Mouse (Mus musculus) ZHBTc4 (cell line): ENCODE results near the gene Klf12.
A peak's percentile ranks its signal among the peaks of the same experiment; 100 is the strongest.

ENCODE experiments used
- DNase-seq: peaks from one replicate; pipeline ENCODE4 v3.0.0-alpha.2; 2011; ENCODE audit warnings: low read depth, low spot score

Klf12 gene

GRCm38 (mm10) chr14:100284119-100284860, at the start of gene Klf12:
Klf12 (minus strand) TSS chr14:100284679.
- peak; percentile 98 for DNase-seq

GRCm38 (mm10) chr14:100333369-100333768, 48.9 kb upstream of the Klf12 start:
- no peak for DNase-seq

- DNase-seq: no peak
These were observed 44.3 kb upstream of the Klf12 start for GRCm38 (mm10) chr14:100328602-100329276.

GRCm38 (mm10) chr14:100324303-100324702, 39.8 kb upstream of the Klf12 start:
- DNase-seq: no peak

- DNase-seq: no peak
These were observed 37.5 kb upstream of the Klf12 start for GRCm38 (mm10) chr14:100322012-100322411.

GRCm38 (mm10) chr14:100316780-100317179, 32.3 kb upstream of the Klf12 start:
- DNase-seq: no peak

- peak; percentile 74 for DNase-seq
These were observed 29.6 kb upstream of the Klf12 start for GRCm38 (mm10) chr14:100314099-100314498.

GRCm38 (mm10) chr14:100300905-100301304, 16.4 kb upstream of the Klf12 start:
- peak; percentile 69 for DNase-seq

- DNase-seq: no peak
These were observed 14.4 kb upstream of the Klf12 start for GRCm38 (mm10) chr14:100298892-100299291.

- DNase-seq: peak; percentile 54
These were observed 2.2 kb upstream of the Klf12 start for GRCm38 (mm10) chr14:100286586-100287241.

GRCm38 (mm10) chr14:100285656-100286585, 1.4 kb upstream of the Klf12 start:
- peak; percentile 88 for DNase-seq

GRCm38 (mm10) chr14:100284861-100285655, 579 bp upstream of the Klf12 start:
- DNase-seq: peak; percentile 98

GRCm38 (mm10) chr14:100283411-100284118, 914 bp downstream of the Klf12 start:
- DNase-seq: peak; percentile 69

- DNase-seq: peak; percentile 45
These were observed 1.8 kb downstream of the Klf12 start for GRCm38 (mm10) chr14:100282651-100283050.

GRCm38 (mm10) chr14:100281734-100282133, 2.7 kb downstream of the Klf12 start:
- DNase-seq: no peak

GRCm38 (mm10) chr14:100274179-100274578, 10.3 kb downstream of the Klf12 start:
- DNase-seq: no peak

- peak; percentile 59 for DNase-seq
These were observed 23.9 kb downstream of the Klf12 start for GRCm38 (mm10) chr14:100260531-100260930.

- DNase-seq: no peak
These were observed 41.4 kb downstream of the Klf12 start for GRCm38 (mm10) chr14:100243046-100243445.

GRCm38 (mm10) chr14:100239874-100240273, 44.6 kb downstream of the Klf12 start:
- DNase-seq: no peak

GRCm38 (mm10) chr14:100236757-100237156, 47.7 kb downstream of the Klf12 start:
- no peak for DNase-seq
